Mouse (Mus musculus) gastrocnemius, adult 18-20 months (tissue): ENCODE measurements around the gene Epb41l4b. TPM values are rescaled to one million over a fixed set of nuclear protein-coding genes. Genes with fewer than 3 reads are reported as not detected.
A peak's percentile ranks its signal among the peaks of the same experiment; 100 is the strongest.

ENCODE experiments used
- DNase-seq: peaks from one replicate; pipeline ENCODE4 v3.0.0; 2021; ENCODE audit warnings: low spot score
- long read RNA-seq, 2 experiments: library from polyadenylated mRNA; stranded (forward); transcript quantifications; one replicate each; pipeline ENCODE4 v2.0.0; 2021
- total RNA-seq, 2 experiments: library from RNA; stranded (reverse); gene quantifications; 2 replicates each; pipeline ENCODE4 v1.2.3; 2021

Epb41l4b gene
- total RNA-seq = 1 to 10 TPM; 3.7 to 4.2 TPM
- long read RNA-seq, experiment 1, full-length matches to known transcripts = 2 of 5 reads
- long read RNA-seq, experiment 1, partial matches to known transcripts = 1 of 5 reads
- long read RNA-seq, experiment 1, other reads (novel, unspliced or antisense) = 2 of 5 reads
- long read RNA-seq, experiment 2, partial matches to known transcripts = 0 of 1 reads
- long read RNA-seq, experiment 2, other reads (novel, unspliced or antisense) = 1 of 1 reads

DNA sequence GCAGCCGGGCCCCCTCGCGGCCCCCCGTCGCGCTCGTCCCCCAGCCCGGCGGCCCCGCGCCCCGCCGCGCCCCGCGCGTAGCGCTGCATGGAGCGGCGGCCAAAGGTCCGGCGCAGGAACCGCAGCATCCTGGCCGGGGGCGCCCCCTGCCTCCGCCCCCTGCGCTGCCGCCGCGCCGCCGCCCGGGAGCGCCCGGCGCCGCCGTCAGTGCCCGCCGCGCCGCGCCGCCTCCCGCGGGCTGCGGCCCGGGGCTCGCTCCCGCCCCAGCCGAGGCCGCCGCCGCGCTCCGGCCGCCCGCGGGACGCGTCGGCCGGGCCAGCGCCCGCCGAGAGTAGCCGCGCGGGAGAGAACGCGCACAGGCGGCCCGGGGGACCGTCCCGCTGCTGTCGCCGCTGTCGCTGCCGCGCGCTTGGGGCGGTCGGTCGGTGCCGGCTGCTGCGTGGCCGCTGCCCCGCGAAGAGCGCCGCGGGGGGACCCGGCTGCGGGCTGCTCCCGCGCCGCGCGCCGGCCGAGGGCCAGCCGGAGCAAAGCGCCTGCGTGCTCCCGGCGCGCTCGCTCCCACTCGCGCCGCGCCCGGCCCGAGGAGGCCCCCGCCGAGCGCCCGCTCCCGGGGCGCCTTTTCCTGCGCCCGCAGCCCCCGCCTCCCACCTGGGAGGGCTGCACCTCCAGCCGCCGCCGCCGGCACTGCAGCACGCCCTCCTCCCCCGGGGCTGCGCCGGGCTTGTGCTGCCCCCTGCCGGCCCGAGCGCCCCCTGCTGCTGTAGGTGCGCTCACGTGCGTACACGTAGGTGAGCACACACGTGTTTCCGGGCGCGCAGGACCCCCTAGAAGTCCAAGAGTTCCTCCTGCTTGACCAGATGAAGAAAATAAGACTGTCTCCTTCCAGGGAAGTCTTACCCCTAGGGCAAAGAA lies at the start of gene Epb41l4b:
Gene Epb41l4b (minus strand): TSS at position 412 of the 912 bp plus-strand sequence.
- peak; percentile 75 for DNase-seq

GRCm38 (mm10) chr4:57191543-57192283 lies 48.5 kb upstream of the Epb41l4b start:
- no peak for DNase-seq

DNA sequence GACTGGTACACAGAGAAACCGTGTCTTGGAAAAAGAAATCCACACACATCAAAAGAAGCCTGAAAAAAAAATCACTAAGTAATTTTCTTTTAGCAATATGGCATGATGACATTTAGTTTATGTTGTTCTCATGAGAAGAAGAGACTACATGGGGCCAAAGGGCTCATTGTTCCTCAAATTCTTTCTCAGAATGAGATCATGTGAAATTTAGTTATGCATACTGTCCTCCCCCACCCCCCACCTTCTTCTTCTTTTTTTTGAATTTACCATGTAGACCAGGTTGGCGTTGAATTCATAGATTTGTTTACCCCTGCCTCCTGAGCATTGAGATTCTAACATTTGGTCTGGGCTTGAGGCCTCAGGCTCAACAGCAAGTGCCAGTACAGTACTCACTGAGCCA lies 46.6 kb upstream of the Epb41l4b start:
- DNase-seq = no peak

DNA sequence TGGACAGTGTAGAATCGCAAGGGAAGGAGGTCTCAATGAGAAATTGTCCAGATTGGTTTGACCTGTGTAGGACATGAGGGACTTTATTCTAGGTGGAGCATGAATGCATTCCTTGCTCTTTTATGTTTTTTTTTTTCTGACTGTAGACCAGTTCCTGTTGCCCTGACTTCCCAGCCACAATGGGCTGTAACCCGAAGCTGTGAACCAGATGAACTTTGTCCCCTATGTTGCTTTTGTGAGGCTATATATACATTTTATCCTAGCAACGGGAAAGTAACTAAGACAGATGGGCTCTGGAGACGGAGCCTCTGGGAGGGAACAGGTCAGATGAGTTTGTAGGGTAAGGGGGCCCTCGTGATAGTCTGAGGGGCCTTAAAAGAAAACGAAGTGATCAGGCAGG lies 42.8 kb upstream of the Epb41l4b start:
- DNase-seq = no peak

- DNase-seq = no peak
Measured at GRCm38 (mm10) chr4:57185462-57185861, 42.2 kb upstream of the Epb41l4b start.

DNA sequence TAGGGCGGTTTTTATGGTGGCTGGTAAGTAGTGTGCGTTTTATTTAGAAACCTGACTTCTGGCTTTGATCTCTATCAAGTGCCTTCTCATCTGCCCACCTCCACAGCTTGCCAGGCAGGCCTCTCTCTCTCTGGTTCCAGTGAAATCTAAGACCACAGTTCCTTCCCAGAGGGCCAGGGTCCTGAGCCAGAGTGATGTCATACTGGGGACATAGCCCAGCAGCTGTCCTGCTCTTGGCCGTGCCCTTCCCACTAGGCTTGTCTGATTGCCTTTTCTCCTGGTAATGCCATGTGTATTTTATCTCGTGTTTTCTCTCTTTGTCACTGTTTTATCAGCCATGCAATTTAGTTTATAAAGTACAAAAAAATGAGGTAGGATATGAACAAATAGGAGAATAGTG lies 40.3 kb upstream of the Epb41l4b start:
- DNase-seq = peak; percentile 93

GRCm38 (mm10) chr4:57181538-57181937 lies 38.3 kb upstream of the Epb41l4b start:
- DNase-seq = peak; percentile 40

- no peak for DNase-seq
Measured at GRCm38 (mm10) chr4:57178881-57179280, 35.6 kb upstream of the Epb41l4b start.

- no peak for DNase-seq
Measured at GRCm38 (mm10) chr4:57175329-57175728, 32.1 kb upstream of the Epb41l4b start.

- DNase-seq = no peak
Measured at GRCm38 (mm10) chr4:57172861-57173260, 29.6 kb upstream of the Epb41l4b start.

- no peak for DNase-seq
Measured at GRCm38 (mm10) chr4:57171817-57172216, 28.6 kb upstream of the Epb41l4b start.

DNA sequence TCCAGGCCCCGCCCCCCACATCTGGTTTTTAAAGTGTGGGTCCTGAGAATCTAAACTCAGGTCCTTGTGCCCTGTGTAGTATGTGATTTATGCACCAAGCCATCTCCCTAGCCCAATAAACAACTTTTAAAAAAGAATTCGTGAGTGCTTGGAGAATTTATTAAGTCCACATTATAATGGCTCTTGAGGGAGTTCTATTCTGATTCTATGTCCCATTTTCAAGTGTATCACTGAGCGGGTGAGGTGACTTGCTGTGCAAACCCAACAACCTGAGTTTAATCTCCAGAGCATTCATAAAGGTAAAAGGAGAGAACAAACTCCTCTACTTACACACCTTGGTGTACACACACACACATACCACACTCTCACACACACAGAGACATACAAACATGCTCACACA lies 25.4 kb upstream of the Epb41l4b start:
- DNase-seq = no peak

GRCm38 (mm10) chr4:57168277-57168676 lies 25.0 kb upstream of the Epb41l4b start:
- no peak for DNase-seq

- DNase-seq = no peak
Measured at GRCm38 (mm10) chr4:57166922-57167870, 24.0 kb upstream of the Epb41l4b start.

DNA sequence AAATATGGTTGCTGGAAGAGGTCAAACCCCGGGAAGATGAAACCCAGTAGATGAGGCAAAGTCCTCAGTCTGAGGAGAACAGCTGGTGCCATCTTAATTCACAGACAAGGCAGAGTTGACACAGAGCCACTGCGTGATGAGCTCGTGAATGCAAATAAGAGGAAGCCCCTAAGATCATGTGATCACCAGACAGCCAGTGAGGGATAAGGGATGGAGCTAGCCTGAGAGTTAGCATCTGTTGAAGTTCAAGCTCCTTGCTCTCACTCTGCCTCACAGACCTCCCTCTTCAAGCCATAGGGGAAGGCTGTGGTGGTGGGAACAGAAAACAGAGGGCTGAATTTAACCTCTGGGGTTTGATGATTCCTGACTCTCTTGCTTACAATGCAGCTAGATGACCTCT lies 22.4 kb upstream of the Epb41l4b start:
- no peak for DNase-seq

DNA sequence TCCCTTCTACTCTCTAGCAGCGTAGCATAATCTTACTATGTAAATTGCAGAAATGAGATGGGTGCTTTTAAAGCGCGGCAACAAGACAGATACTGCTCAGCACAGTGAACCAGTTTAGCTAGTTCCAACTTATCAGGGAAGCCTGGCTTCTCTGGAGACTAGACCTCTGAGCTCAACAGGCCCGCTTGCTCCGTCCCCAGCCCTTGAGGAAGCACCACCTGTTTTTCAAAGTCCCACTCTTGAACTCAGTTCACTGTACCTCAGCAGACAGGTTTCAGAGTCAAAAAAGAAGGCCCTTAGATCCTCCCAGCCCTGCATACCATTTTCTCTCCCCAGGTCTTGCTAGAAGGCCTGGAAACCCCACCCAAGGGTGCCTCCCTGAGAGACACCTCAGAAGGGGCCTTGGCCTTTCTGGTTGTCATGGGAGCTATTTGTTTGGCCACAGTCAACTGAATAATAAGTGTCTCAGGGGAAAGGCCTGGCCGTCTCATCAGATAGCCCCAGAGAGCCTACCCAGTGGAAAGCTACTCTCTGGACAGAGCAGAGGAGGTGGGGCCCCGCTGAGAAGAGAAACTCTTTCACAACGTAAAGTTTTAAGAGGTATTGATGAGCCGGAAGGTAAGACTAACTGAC lies 21.5 kb upstream of the Epb41l4b start:
- no peak for DNase-seq

DNA sequence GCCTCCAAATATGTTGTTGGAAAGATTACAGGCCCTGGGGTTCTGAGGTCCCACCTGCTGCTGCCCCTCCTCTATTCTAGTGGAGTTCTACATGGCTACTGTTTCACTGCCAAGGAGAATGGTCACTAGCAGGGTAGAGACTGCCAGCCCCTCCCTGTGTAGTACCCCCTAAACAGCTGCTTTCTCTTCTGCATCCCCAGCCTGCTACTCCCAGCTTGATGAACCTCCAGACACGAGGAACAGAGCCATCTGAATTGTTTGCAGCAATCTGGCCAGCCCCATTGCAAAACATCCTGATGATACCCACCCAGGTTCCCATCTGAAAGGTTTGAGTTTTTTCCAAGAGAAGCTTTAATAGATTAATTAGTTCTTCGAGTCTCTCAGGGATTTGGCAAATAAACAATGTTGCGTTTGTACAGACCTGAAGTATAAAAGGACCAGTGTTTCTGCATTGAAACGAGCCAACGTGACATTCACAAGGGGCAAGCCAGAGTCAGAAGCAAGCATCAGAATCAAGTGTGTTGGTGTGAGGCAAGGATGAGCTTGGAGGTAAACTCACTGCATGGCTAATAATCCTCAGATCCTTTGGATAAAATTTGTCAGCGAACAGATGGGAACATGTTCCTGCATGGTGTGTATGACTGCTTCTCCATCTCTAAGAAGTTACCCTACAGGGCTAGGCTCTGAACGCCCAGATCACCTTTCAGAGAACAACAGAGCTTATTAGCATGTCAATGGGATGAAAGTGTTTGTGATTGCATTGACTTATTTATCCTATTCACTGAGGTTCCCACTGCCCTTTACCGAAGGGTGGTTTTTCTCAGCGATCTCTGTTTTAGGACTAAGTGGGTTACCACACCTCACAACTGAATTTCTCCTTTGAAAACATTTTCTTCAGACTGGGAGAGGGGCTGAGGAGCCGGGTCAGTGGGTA lies 19.8 kb upstream of the Epb41l4b start:
- DNase-seq = no peak

DNA sequence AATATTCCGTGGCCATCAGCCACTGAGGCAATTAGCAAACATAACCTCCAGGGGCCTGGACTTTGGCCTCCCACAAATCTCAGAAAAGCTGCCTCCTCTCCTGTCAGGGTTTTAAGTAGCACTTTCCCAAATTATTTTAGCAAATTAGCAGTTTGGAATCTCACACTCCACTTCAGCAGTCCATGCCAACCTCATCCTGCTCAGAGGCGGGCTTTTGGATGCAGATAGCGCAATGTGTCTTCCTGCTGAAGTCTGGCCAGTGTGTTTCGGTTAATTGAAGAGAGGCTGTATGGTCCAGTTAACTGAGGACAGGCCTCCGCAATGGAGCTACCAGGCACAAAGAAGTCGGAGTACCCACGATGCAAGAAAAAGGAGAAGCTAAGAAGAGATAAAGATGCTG lies 17.3 kb upstream of the Epb41l4b start:
- DNase-seq = no peak

GRCm38 (mm10) chr4:57156549-57157169 lies 13.4 kb upstream of the Epb41l4b start:
- DNase-seq = no peak
